Mouse (Mus musculus) forelimb bud, embryonic 11.5 days (tissue): ENCODE data around the gene Ccdc115.

Experiments used
- DNase-seq: peaks from one replicate; pipeline ENCODE4 v3.0.0-alpha.2; 2012; ENCODE audit warnings: low read depth, low spot score

Ccdc115 gene

DNA sequence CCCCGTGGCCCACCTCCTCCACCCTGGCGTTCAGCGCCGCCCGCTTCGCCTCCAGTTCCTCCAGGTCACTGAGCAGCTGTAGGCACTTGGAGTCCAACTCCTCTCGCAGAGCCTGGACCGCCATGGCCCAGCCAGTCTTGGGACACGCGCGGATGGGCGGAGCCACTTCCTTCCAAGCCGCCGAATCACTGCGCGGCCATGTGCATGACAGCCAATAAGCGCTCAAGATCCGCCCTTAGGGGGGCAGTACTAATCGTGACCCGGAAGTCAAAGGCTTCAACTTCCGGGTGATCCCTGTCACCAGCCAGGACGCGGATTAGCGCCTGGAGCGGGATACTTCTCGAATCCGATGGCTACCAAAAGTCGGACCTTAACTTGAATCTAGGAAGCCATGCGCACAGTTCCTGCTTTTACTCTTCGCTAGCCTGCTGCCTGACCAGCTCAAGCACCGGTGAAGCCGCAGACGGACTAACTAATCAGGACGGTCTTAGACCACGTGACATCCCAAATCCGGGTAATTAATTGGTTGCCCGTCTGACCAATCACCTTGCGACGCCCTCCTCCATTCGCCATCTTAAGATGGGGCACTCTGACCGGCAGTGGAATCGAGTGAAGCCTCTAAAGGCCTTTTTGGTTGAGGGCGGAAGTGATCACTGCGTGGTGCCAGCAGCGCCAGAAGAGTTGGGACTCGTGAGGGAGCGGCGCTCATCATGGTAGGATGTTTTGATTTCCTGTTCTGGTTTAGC is at the start of gene Ccdc115, which contains the start of gene Imp4:
Gene Ccdc115 (minus strand): TSS at position 458 of the 746 bp plus-strand sequence.
Gene Imp4 (plus strand): TSS at position 637 of the 746 bp plus-strand sequence.
- peak; percentile 99 for DNase-seq

DNA sequence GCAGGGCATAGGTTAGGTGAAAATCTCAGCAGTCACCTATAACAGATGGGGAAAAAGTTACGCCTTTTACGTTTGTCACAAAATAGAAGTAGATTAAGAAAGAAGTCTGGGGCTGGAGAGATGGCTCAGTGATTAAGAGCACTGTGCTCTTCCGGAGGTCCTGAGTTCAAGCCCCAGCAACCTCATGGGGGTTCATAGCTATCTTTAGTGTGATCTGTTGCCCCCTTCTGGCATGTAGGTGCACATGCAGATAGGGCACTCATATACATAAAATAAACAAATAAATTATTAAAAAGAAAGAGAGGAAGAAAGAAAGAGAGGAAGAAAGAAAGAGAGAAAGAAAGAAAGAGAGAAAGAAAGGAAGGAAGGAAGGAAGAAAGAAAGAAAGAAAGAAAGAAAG is 47.9 kb upstream of the Ccdc115 start:
- no peak for DNase-seq

DNA sequence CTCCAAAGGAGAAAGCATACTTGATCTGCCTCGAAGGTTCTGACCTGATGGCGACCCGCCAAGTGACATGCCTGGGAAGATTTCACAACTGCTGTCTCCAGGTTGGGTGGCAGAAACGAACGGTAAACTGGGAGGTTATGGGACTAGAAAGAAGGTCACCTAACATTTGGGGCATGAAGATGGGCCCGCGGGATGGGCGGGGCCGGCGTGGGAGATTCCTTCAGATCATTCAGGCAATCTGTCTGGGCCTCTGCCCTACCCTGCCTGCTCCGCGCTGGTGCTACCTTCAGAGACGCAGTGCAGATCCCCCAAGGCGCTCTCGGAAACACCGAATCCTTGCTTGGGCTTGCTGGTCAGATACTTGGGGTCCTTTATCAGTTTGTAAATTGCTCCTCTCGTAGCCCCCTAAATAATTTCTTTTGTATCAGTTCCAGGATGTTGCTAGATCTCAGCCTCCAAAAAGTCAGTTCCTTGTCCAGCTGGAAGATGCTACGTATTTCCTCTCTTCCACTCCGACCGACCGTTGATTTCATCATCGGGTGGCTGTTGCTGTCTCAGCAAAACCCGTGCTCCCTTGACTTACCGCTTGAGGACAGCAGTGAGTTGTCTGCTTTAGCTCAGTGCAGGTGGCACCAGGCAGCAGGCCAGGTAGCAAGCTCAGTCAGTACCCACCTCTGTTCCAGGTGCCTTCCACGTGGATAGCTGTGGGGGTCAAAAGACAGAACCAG is 46.2 kb upstream of the Ccdc115 start:
- DNase-seq = no peak

DNA sequence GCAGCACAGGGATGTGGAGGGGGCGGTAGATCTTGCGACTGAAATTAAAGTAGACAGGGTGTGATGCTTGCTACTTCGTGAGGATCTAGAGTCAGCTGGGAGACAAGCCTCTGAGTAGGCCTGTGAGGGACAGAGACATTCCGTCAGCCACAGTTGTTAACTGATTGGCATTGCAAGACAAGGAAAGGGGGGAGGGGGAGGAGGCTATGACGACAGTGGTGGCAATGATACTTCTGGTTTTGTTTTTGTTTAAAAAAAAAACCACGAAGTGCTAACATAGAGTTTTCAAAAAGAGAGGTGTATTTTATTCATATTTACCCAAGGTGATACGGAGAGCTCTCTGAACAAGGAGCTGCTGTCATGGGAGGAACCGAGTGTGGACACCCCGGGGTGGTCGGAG is 45.0 kb upstream of the Ccdc115 start:
- no peak for DNase-seq

DNA sequence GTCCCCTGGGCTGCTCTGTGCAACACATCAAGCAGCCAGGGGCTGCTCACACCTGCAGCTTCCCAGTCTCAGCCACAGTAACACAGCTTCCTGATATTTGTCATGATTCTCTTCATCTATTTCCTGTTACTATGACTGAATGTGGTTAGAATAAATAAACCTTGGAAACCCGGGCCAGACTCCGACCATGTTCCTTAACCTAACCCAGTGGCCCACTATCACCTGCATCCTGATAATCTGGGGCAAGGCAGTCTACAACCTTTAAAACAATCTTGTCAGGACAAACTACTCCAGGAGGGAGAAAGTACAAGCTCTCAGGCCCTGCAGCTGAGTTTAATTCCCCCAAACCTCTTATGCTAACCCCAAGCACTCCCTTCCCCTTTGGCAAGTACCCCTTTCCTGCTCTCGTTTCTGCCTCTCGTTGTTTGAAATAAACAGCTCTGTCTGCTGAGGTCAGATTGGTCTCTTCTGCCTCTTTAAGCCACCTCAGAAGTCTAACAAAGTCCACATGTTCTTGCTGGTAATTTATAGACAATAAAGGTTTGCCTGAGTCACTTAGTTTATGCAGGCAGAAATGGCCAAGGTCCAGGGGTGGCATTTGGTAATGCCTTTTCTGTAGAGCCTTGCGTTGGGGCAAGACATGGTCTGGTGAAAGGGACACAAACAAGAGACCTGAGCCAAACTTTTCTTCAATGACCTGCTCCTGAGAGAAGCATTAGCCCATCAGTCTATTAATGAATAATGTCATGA is 42.6 kb upstream of the Ccdc115 start:
- no peak for DNase-seq

DNA sequence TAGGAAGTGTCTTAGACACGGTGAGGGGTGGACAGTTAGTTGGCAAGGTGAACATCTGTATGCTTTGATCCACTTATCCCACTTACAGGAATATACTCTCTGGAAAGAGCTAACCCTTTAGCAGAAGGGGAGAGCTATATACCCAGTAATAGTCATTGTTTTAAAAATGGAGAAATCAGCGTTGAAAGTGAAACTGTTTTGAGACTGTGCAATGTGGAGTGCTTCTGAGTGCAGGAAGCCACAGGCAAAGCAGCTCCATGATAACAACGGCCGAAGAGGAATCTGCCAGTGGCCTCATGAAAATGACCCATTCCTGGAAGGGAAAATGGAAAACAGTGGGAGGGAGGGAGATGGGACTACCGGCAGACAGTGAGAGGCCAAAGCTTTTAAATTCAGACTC is 41.3 kb upstream of the Ccdc115 start:
- DNase-seq = no peak

DNA sequence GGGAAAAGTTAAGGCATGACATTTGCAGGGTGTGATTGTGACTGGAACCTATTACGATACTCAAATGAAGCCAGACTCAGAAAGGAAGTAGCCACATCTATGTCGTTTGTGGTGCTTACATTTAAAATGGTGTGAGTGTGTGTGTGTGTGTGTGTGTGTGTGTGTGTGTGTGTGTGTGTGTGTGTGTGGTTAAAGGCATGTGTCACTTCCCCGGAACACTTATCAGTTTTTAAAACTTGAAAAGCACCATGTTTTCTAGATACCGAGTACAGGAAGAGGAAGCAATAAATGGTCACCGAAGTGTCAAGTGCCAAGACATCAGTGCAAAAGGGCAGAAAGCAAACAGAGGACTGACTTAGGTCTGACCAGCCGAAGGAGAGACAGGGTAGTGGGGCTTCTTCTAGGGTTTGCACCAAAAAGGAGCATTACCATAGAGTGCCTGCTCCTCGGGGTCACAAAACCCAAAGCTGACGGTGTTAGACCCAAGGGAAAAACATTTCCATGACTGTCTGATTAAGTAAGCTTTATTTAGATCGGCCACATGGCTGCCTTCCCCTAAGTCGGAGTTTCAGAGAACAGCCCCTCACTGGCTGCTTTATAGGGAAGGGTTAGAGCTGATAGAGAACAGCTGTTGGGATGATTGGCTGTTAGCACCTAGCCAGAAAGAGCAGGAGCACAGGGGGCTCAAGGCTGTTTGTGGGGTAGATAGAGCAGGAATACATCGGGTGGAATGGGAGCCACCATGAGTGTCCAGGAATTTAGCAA is 39.6 kb upstream of the Ccdc115 start:
- DNase-seq = peak; percentile 46

DNA sequence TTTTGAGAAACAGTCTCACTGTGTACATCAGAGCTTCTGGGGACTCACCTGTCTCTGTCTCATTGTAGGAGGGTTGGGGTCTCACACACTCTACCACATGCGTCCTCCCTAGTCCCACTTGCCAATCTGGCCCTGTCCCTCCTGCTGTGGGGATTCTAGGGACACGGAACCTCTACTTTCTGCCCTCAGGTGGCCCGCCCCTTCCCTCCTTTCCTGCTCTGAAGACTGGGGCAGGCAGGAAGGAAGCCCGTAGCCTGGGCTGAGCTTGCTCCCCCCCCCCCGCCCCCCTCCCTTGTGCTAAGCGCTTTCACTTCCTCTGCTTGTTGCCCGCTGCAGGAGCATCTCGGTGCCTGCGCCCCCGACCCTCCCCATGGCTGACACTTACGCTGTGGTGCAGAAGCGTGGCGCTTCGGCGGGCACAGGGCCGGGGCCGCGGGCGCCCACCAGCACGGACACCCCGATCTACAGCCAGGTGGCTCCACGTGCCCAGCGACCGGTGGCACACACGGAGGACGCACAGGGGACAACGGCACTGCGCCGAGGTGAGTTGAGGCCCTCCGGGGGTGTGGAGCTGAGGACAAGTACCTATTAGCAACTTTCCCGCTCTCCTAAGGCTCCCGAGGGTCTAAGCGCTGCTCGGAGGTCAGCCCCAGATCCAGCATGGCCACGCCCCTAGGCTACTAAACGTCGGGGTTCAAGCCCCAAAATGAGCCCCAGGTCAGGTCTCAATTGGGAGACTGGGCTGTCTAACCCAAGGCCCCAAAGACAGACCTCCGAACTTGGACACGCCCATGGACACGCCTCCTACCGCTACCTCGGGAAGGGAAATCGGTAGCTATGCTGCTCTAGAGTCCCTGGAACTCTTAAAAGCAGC is 33.2 kb upstream of the Ccdc115 start:
- peak; percentile 35 for DNase-seq

DNA sequence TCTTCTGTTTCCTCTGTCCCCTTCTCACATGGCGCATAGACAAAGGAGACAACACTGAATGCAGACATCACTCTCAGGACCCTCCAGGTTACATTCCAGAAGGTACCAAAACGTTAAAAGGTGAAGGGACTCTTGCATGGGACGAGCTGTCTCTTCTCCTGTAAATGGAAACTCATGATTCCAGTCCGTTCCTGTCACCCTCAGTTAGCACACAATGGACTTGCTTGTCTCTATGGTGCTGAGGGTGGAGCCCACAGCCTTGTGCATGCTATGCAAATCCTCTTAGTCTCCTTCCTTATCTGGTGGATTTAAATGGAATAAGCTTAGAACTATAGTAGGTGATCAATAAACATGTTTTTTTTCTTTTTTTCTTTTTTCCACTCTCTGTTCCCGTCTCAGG is 30.3 kb upstream of the Ccdc115 start:
- no peak for DNase-seq

DNA sequence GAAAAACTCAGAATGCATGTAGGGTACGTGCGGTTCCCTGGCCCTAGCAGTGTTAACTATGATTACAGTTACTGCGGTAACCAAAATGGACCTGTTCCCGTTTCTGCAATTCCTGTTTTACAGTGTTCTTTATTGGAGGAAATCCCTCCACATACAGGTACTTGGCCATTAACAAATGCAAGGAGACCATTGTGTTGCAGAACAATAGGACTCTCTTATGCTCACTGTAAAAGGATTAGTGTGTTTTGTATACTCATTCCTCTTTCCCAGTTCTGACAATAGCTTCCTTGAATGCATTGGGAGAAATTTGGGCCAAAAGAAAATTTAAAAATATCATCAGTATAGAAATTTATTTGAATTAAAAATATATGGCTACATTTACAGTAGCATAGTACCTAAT is 29.0 kb upstream of the Ccdc115 start:
- no peak for DNase-seq

DNA sequence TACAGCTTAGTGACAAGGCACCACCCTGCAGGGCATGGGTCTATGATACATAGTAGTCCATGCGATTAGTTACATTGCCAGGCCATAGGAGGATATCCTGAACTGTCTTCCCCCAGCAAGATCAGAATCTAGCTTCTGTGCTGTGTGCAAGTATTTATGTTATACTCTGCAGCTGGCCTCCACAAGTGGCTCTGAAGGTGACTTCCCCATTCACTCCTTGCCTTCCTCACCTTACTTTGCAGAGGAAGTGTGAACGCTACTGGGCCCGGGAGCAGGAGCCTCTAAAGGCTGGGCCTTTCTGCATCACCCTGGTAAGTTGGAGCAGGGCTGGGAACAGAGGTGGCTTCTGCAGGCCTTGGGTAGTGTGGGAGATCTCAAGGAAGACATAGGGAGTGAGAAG is 28.6 kb upstream of the Ccdc115 start:
- no peak for DNase-seq

DNA sequence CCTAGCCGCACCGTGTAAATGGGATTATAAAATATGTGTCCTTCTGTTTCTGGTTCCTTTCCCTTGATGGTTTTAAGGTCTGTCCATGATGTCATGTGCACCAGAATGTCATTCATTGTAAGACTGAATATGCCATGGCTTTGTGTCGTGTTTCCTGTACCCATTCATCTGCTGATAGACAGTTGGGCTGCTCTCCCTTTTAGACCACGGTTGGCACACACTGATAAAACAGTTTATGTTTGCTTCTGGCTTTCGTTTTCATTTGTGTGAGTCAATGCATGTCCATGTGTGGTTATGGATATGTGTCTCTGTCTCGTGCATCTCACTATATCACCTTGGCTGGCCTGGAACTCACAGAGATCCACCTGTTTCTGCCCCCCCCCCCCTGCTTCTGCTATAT is 26.0 kb upstream of the Ccdc115 start:
- DNase-seq = no peak

DNA sequence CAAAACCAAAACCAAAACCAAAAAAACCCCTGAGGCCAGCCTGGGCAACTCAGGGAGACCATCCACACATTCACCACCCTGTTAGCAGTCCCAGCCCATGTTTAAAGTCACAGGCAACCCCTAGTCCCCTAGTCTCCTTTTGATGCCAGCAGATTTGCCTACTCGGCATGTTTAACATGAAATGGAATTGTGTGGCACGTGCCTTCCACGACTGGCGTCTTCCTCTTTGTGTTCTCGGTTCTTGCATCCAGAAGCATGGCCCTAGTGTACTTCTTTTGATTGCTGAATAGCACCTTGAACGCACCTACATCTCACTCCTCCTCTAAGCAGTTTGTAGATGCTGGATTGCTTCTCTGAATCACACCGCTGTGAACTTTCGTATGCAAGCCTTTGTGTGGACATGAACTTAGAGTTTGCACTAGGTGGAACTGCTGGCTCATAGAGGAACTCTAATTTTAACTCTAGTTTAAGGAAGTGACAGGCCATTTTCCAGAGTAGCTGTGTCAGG is 24.9 kb upstream of the Ccdc115 start:
- no peak for DNase-seq

DNA sequence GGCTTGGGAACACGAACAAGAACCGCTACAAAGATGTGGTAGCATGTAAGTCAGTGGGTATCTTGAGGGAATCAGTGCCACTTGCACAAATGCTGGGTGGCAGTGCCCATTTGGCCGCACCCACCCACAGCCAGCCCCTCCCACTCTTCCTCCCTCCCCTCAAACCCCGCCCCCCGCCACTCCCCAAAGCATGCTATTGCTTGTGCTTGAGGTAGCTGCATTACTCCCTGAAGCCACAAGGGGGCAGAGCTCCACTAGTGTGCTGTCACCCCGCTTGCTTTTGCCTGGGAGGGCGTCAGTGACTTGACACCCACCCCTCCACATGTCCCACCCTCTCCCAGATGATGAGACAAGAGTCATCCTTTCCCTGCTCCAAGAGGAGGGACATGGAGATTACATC is 23.3 kb upstream of the Ccdc115 start:
- peak; percentile 57 for DNase-seq

DNA sequence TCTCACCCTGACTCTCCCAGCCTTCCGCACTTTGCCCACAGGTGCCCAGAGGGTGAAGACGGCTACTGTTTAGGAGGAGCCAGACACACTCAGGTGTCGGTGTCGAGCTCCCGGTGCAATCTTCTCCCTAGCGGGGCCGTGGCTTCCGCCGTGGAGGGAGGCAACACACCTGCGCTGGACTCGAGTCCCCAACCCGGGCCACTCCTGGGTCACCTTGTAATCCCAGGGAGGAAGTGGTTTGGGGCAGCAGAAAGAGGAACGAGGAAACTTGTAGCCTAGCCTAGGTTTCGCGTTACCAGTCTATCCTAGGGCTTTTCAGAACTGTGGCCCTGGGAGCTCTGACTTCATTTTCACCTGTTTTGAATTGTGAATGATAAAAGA is 20.6 kb upstream of the Ccdc115 start:
- DNase-seq = no peak

DNA sequence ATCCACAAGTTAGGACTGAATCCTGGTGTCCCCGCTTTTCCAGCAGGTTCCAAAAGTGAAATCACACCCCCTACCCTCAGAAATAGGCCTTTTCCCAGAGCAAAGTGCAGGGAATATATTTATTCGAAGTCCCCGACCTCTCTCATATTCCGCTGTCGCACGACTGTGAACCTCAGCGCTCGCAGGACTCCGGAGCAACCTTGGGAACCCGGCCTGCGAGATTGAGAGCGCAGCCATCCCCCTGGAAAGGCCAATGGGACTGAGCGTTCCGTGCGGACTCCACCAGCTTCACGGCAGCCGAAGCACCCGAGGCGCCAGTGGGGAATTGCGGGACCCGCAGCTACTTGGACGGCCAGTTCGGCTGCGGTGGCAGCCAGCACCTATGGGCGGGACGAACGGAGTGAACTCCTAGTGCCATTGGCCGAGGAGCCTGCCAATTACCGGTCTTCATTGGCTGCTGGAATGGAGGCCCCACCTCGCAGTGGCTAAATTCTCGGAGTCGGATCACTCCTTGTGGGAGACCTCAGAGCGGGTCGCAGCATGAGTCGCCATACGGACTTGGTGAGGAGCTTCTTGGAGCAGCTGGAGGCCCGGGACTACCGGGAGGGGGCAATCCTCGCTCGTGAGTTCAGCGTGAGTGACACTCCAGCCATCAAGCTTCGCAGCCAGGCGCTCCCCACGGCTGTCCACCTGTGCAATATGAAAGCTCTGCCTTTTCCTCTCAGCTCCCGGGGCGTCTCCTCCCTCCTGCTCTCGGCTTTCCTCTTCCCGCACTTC is 20.0 kb upstream of the Ccdc115 start, which contains the start of gene Ptpn18:
Gene Ptpn18 (plus strand): TSS at position 479 of the 777 bp plus-strand sequence.
- DNase-seq = peak; percentile 88

DNA sequence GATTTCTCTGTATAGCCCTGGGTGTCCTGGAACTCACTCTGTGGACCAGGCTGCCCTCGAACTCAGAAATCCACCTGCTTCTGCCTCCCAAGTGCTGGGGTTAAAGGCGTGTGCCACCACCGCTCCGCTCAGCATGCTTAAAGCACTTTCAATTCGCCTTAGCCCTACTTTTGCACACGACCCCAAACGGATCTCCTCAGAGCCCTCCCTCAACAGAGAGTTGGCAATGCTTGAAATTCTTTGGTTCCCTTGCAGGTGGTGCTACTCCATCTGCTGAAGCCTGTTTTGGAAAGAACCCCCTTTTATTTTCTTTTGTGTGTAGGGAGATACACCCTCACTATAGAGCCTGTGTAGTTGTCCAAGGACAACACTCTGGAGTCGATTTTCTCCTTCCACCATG is 19.0 kb upstream of the Ccdc115 start:
- no peak for DNase-seq

DNA sequence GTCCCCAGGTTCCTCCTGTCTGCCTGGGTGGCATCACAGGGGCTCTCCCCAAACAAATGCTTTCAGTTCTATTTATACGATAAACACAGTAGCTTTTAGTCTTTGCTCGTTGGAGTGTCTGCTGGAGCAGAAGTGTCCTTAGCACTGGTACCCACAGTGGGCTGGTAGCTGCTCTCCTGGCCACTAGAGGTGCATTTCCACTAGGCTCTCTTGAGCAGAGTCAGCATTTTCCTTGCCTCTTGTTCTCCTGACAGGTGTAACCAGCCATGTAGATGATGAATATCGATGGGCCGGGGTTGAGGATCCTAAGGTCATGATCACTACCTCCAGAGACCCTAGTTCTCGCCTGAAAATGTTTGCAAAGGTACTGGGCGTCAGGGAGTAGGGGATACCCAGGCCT is 3.7 kb upstream of the Ccdc115 start:
- no peak for DNase-seq

DNA sequence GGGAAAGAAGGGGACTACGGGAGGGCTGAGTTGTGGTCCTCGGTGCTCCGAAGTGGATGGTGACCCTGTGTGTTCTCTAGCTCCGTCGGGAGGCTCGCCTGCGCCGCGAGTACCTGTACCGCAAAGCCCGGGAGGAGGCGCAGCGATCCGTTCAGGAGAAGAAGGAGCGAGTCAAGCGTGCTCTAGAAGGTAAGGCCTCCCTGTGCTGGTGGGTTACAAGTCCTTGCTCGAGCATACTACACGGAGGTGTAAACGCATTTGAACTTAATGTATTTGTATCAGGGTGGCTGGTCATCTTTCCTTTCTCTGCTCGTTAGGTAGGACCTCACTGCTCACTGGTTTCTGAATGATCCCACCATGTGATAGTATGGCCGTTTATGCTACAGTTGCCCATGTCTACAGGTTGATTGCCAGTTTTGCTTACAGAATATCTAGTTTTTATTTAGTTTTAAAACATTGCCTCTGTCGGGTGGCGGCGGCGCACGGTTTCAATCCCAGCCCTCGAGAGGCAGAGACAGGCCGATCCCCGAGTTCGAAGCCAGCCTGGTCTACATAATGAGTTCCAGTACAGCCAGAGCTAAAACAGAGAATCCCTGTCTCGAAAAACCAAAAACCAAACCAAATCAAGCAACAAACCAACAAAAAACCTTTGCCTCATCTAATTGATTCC is 624 bp upstream of the Ccdc115 start:
- no peak for DNase-seq
